Mouse (Mus musculus): ENCODE data around the gene Vmn2r67.
"Not testable (repeated sequence)": the region's sequence is repeated elsewhere in the genome, so short reads cannot be mapped to it uniquely, and the experiment has no call there.

Vmn2r67 gene

DNA sequence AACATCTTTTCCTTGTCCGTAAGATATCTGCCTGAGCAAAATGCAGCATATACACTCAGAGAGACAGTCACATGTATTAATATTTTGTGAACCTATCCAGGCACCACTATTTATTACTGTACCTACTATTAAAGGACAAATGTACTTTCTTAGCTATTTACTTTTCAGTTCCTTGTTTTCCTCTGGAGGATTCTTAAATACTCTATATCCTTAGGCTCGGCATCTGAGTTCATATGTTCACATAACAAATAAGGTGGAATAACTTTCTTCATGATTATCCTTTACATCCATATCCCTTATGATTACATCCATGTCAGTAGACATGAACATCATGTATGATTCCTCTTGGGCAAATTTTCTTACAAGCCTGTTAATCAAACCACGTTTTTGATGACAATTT is at the start of gene Vmn2r67:
TSS of gene Vmn2r67 (minus strand) at position 101 of the 400 bp plus-strand sequence.
- ATAC-seq (ENCODE audit: low TSS enrichment): no peak

GRCm38 (mm10) chr7:85104531-85104930 is 51.3 kb downstream of the Vmn2r67 start:
- ATAC-seq (ENCODE audit: low TSS enrichment): not testable (repeated sequence)

Data from frontal cortex, adult (tissue).